In the genomic region with DNA sequence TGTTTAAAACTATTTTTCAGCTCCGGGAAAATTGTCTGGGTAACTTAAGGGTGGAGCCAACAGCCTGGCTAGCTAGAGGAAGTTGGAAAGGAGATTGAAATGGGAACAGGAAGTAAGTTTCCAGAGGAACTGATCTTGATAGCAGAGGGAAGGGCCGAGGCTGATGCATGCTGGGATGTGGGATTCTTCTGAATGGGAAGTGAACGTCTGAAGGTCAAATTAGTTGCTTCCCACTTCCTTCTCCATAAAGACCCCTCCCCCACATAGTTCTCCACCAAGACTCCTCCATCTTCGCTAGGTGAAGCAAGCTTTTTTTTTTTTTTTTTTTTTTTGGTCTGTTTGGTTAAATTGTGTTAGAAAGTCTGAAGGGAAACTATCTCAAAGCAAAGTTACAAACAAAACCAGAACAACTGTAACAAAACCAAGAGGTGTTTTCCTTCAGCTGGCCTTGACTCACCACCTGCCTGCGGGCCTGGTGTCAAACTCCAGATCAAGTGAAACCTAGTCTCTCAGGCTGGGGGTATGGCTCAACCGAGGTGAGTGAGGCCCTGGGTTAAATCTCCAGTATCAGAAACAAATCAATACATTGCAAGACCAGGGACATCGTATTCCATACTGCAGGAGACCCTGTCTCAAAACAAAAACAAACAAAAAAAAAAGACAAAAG, we compare ENCODE assay signal across 9 mouse cellular contexts. TPM values are rescaled to one million over a fixed set of nuclear protein-coding genes. Genes with fewer than 3 reads are reported as not detected.
DNase-seq lines count a peak whose midpoint lies in the region; ATAC-seq and TF ChIP-seq lines count a peak whose summit lies in the region.
"Had no signal": no experiment of that assay in that cellular context is flagged by ENCODE, and none has a peak within 500 bp of the region (broad histone marks: within the 10 kb centered on the region; RNA-seq: fewer than 3 reads in every experiment).

No protein-coding gene starts in this region.

- TF ChIP-seq CTCF in E14TG2a.4 (conservative IDR thresholded peaks at IDR 0.05; ENCODE audit: low read length): no peak

- intact Hi-C loops in left cerebral cortex, postnatal 14 days (cut with DNase I): no loop called here

- no peaks in the 10 kb centered on the region for H3K36me3 ChIP-seq in E14TG2a.4 (ENCODE audit: insufficient read depth, low read length)
- no peaks in the 10 kb centered on the region for H3K36me3 ChIP-seq in heart, embryonic 16.5 days (ENCODE audit: control insufficient read depth, insufficient read depth)
- no peaks in the 10 kb centered on the region for H3K36me3 ChIP-seq in lung, embryonic 15.5 days
- H3K36me3 ChIP-seq in hindbrain, embryonic 14.5 days (replicated peaks; ENCODE audit: control insufficient read depth, insufficient read depth): no peaks in the 10 kb centered on the region

- no peaks in the 10 kb centered on the region for H3K9me3 ChIP-seq in E14TG2a.4 (ENCODE audit: low read length)
- no peaks in the 10 kb centered on the region for H3K9me3 ChIP-seq in heart, embryonic 16.5 days (replicated peaks; ENCODE audit: control insufficient read depth, low read length)
- H3K9me3 ChIP-seq in lung, embryonic 15.5 days: no peaks in the 10 kb centered on the region
- no peaks in the 10 kb centered on the region for H3K9me3 ChIP-seq in hindbrain, embryonic 14.5 days (ENCODE audit: control insufficient read depth, low read length)
- H3K9me3 ChIP-seq: megakaryocyte, embryonic 14.5 days had no signal

- no peak overlapping the region for H3K4me2 ChIP-seq in heart, embryonic 16.5 days (ENCODE audit: low read depth, low read length)
- no peak overlapping the region for H3K4me2 ChIP-seq in lung, embryonic 15.5 days
- H3K4me2 ChIP-seq in hindbrain, embryonic 14.5 days (replicated peaks): no peak overlapping the region

- H3K4me3 ChIP-seq in E14TG2a.4 (replicated peaks; ENCODE audit: low read length): peak overlapping the region; percentile 66
- no peak overlapping the region for H3K4me3 ChIP-seq in heart, embryonic 16.5 days (ENCODE audit: low read length)
- H3K4me3 ChIP-seq in lung, embryonic 15.5 days: no peak overlapping the region
- H3K4me3 ChIP-seq in hindbrain, embryonic 14.5 days (replicated peaks; ENCODE audit: low read length): no peak overlapping the region
- H3K4me3 ChIP-seq: megakaryocyte, embryonic 14.5 days had no signal

- no peak overlapping the region for H3K9ac ChIP-seq in heart, embryonic 16.5 days (ENCODE audit: low read length)
- no peak overlapping the region for H3K9ac ChIP-seq in lung, embryonic 15.5 days
- no peak overlapping the region for H3K9ac ChIP-seq in hindbrain, embryonic 14.5 days

- H3K27ac ChIP-seq in heart, embryonic 16.5 days (ENCODE audit: low read length): peak overlapping the region; percentile 55
- H3K27ac ChIP-seq in lung, embryonic 15.5 days: 0 out of 2 replicates have a peak overlapping the region, but pooled peaks have one; percentile 16
- H3K27ac ChIP-seq in hindbrain, embryonic 14.5 days: no peak overlapping the region

- no peak for ATAC-seq in heart, embryonic 16.5 days (replicated peaks; ENCODE audit: extremely low read depth, insufficient read depth, low FRiP score)
- ATAC-seq in lung, embryonic 15.5 days (ENCODE audit: borderline replicate concordance, extremely low read depth, low FRiP score, low TSS enrichment): no peak
- ATAC-seq in hindbrain, embryonic 14.5 days (ENCODE audit: low FRiP score): no peak

- peaks cover 76% of the 10 kb centered on the region for H3K4me1 ChIP-seq in E14TG2a.4 (replicated peaks; ENCODE audit: low read depth, low read length)
- H3K4me1 ChIP-seq in heart, embryonic 16.5 days (ENCODE audit: control insufficient read depth, insufficient read depth, low read length): no peaks in the 10 kb centered on the region
- H3K4me1 ChIP-seq in lung, embryonic 15.5 days: no peaks in the 10 kb centered on the region
- no peaks in the 10 kb centered on the region for H3K4me1 ChIP-seq in hindbrain, embryonic 14.5 days (replicated peaks; ENCODE audit: control insufficient read depth, insufficient read depth, low read length)

- peak; percentile 31 to 44 for DNase-seq in adrenal gland, postnatal 36 days
- DNase-seq in adrenal gland, adult 2 months: no peak
- DNase-seq in thymus, postnatal 14 days: no peak
- DNase-seq in left cerebral cortex, postnatal 14 days (ENCODE audit: low spot score in 2 of 2): no peak
- DNase-seq in hindbrain, embryonic 14.5 days (ENCODE audit: low spot score): no peak

- 51% methylated on average over 7 of the region's 7 CpGs for WGBS in heart, embryonic 16.5 days
- WGBS in lung, embryonic 15.5 days: 53% methylated on average over 7 of the region's 7 CpGs
- WGBS in hindbrain, embryonic 14.5 days: 78% methylated on average over 7 of the region's 7 CpGs

- no peaks in the 10 kb centered on the region for H3K27me3 ChIP-seq in E14TG2a.4 (ENCODE audit: insufficient read depth, low read length)
- no peaks in the 10 kb centered on the region for H3K27me3 ChIP-seq in heart, embryonic 16.5 days (ENCODE audit: control insufficient read depth, insufficient read depth, low read length)
- H3K27me3 ChIP-seq in lung, embryonic 15.5 days: no peaks in the 10 kb centered on the region
- no peaks in the 10 kb centered on the region for H3K27me3 ChIP-seq in hindbrain, embryonic 14.5 days (ENCODE audit: control insufficient read depth, insufficient read depth, low read length)
- H3K27me3 ChIP-seq: megakaryocyte, embryonic 14.5 days had no signal

RNA-seq across cellular contexts. Expression of a gene that starts 10.6 kb away (rescaled TPM):
- 10 to 100 TPM; 14.2 to 15.5 TPM for total RNA-seq in adrenal gland, postnatal 36 days (2021)
- 10 to 100 TPM; 14.0 to 25.5 TPM for total RNA-seq in adrenal gland, adult 2 months (2021)
- 24.1 and 24.8 TPM in 2 replicates for polyA plus RNA-seq in adrenal gland, adult 2 months (2012; rRNA removed)
- polyA plus RNA-seq in heart, embryonic 16.5 days (2015; fragmentation: Nextera tagmentation; extraction: Ambion mirVana): 12.4 and 12.6 TPM in 2 replicates
- polyA plus RNA-seq in lung, embryonic 15.5 days (2015; fragmentation: Nextera tagmentation; extraction: Ambion mirVana): 15.5 and 17.6 TPM in 2 replicates
- total RNA-seq in left cerebral cortex, postnatal 14 days (2021): 10 to 100 TPM; 15.7 to 16.0 TPM
- 14.7 and 17.5 TPM in 2 replicates for polyA plus RNA-seq in hindbrain, embryonic 14.5 days (2014; fragmentation: Nextera tagmentation; extraction: Ambion mirVana)

Comparison
In these comparisons a context has a peak if more than half of its experiments do, and no peak if none do; other contexts are left out.
1. DNase-seq: peak in adrenal gland, postnatal 36 days (2 of 2); none in adrenal gland, adult 2 months (single experiment), thymus, postnatal 14 days (single experiment), left cerebral cortex, postnatal 14 days (0 of 2) and hindbrain, embryonic 14.5 days (single experiment).